Mouse (Mus musculus) lung, embryonic 15.5 days (tissue): ENCODE measurements around the gene Numa1. TPM values are rescaled to one million over a fixed set of nuclear protein-coding genes. Genes with fewer than 3 reads are reported as not detected.

Experiments used
- ATAC-seq: fragments of 200-750 bp; cut with Nextera tagmentation; 2 replicates; pipeline ENCODE4 v1.8.0; 2017; ENCODE audit warnings: moderate number of reproducible peaks, borderline replicate concordance; ENCODE audit not compliant: low FRiP score, low TSS enrichment; ENCODE audit errors: extremely low read depth
- H3K27ac ChIP-seq: fragments of 300-500 bp; sonication (generic); 2 replicates; pipeline ENCODE4 v1.5.1; 2015; ENCODE audit warnings: moderate library complexity, mild to moderate bottlenecking, inconsistent platforms
- H3K27me3 ChIP-seq: fragments of 300-500 bp; sonication (generic); 2 replicates; pipeline ENCODE4 v1.6.1; 2015; ENCODE audit warnings: inconsistent platforms
- H3K36me3 ChIP-seq: fragments of 300-500 bp; sonication (generic); 2 replicates; pipeline ENCODE4 v1.6.1; 2015; ENCODE audit warnings: inconsistent platforms
- H3K4me1 ChIP-seq: fragments of 300-500 bp; sonication (generic); 2 replicates; pipeline ENCODE4 v1.6.1; 2015; ENCODE audit warnings: inconsistent platforms
- H3K4me2 ChIP-seq: fragments of 300-500 bp; sonication (generic); 2 replicates; pipeline ENCODE4 v1.6.1; 2015; ENCODE audit warnings: inconsistent platforms, mild to moderate bottlenecking, moderate library complexity
- H3K4me3 ChIP-seq: fragments of 300-500 bp; sonication (generic); 2 replicates; pipeline ENCODE4 v1.5.1; 2015; ENCODE audit warnings: mild to moderate bottlenecking, inconsistent platforms
- H3K9ac ChIP-seq: fragments of 300-500 bp; sonication (generic); 2 replicates; pipeline ENCODE4 v1.6.1; 2015; ENCODE audit warnings: inconsistent platforms
- H3K9me3 ChIP-seq: fragments of 300-500 bp; sonication (generic); 2 replicates; pipeline ENCODE4 v1.6.1; 2016; ENCODE audit warnings: inconsistent platforms
- WGBS: fragments of 180-500 bp; shearing (Covaris S2); methylation state at CpG from one replicate; pipeline ENCODE4 v1.1.7; 2015; 5-methylcytosine and 5-hydroxymethylcytosine counted together
- polyA plus RNA-seq: library from polyadenylated mRNA; unstranded; fragments of >200 nt; fragmentation: Nextera tagmentation; extraction: Ambion mirVana; gene quantifications from 2 replicates; pipeline ENCODE4 v1.2.1, GENCODE M21; 2015

Numa1 gene
- 68.9 and 79.4 TPM in 2 replicates for polyA plus RNA-seq

- H3K4me1 ChIP-seq, result peaks cover 18% of the 10 kb centered on the region
- no peaks in the 10 kb centered on the region for H3K9me3 ChIP-seq
- H3K27ac ChIP-seq, result peak within 1 kb of the TSS; percentile 79
- H3K4me2 ChIP-seq, result peak within 1 kb of the TSS; percentile 72
- ATAC-seq, result peak; percentile 97
- peak within 1 kb of the TSS; percentile 58 for H3K4me3 ChIP-seq
- H3K36me3 ChIP-seq, result no peaks in the 10 kb centered on the region
- peak within 1 kb of the TSS; percentile 67 for H3K9ac ChIP-seq
- no peaks in the 10 kb centered on the region for H3K27me3 ChIP-seq
- WGBS, result 0% methylated on average over 40 of the region's 40 CpGs
These were observed at the start of gene Numa1, which contains the start of gene Lrrc51 for GRCm38 (mm10) chr7:101933751-101934240. TSS of gene Numa1 (plus strand) at chr7:101934111. TSS of gene Lrrc51 (minus strand) at chr7:101933895.

GRCm38 (mm10) chr7:101884160-101884559 lies 49.8 kb upstream of the Numa1 start:
- Histone ChIP-seq H3K36me3 (no peaks in the 10 kb centered on the region), H3K27ac (no peak overlapping the region), H3K9ac (no peak overlapping the region), H3K9me3 (no peaks in the 10 kb centered on the region), H3K4me3 (no peak overlapping the region), H3K27me3 (no peaks in the 10 kb centered on the region), H3K4me2 (no peak overlapping the region), H3K4me1 (no peaks in the 10 kb centered on the region)
- WGBS, result 93% methylated on average over 4 of the region's 4 CpGs
- ATAC-seq, result no peak

GRCm38 (mm10) chr7:101886274-101886673 lies 47.6 kb upstream of the Numa1 start:
- no peaks in the 10 kb centered on the region for H3K27me3 ChIP-seq
- no peaks in the 10 kb centered on the region for H3K36me3 ChIP-seq
- no peaks in the 10 kb centered on the region for H3K9me3 ChIP-seq
- no peak for ATAC-seq
- H3K9ac ChIP-seq, result no peak overlapping the region
- H3K27ac ChIP-seq, result no peak overlapping the region
- H3K4me1 ChIP-seq, result no peaks in the 10 kb centered on the region
- H3K4me3 ChIP-seq, result no peak overlapping the region
- WGBS, result 81% methylated on average over 6 of the region's 6 CpGs
- H3K4me2 ChIP-seq, result no peak overlapping the region

- no peaks in the 10 kb centered on the region for H3K9me3 ChIP-seq
These were observed 45.5 kb upstream of the Numa1 start for GRCm38 (mm10) chr7:101888460-101888859.

GRCm38 (mm10) chr7:101895695-101896094 lies 38.2 kb upstream of the Numa1 start:
- 0 out of 2 replicates have a peak, but pooled peaks have one; percentile 1 for ATAC-seq
- H3K4me3 ChIP-seq, result peak overlapping the region; percentile 66
- no peaks in the 10 kb centered on the region for H3K9me3 ChIP-seq
- H3K36me3 ChIP-seq, result 0 out of 2 replicates have a peak, but pooled peaks cover under 1% of the 10 kb centered on the region
- peak overlapping the region; percentile 47 for H3K9ac ChIP-seq
- H3K4me1 ChIP-seq, result peaks cover 11% of the 10 kb centered on the region; the same call in 1 of the 2 replicates
- no peaks in the 10 kb centered on the region for H3K27me3 ChIP-seq
- H3K27ac ChIP-seq, result peak overlapping the region; percentile 95
- peak overlapping the region; percentile 46 for H3K4me2 ChIP-seq
- 37% methylated on average over 9 of the region's 9 CpGs for WGBS

More at GRCm38 (mm10) chr7:101888460-101888859, 45.5 kb upstream of the Numa1 start:
- H3K36me3 ChIP-seq, result no peaks in the 10 kb centered on the region
- no peak overlapping the region for H3K4me2 ChIP-seq
- no peaks in the 10 kb centered on the region for H3K4me1 ChIP-seq
- WGBS, result 79% methylated on average over 4 of the region's 4 CpGs
- no peaks in the 10 kb centered on the region for H3K27me3 ChIP-seq
- no peak overlapping the region for H3K27ac ChIP-seq
- no peak overlapping the region for H3K4me3 ChIP-seq
- no peak for ATAC-seq
- no peak overlapping the region for H3K9ac ChIP-seq

- Histone ChIP-seq H3K9me3 (no peaks in the 10 kb centered on the region), H3K27me3 (no peaks in the 10 kb centered on the region), H3K4me3 (peak overlapping the region; percentile 66), H3K27ac (peak overlapping the region; percentile 95), H3K9ac (peak overlapping the region; percentile 60), H3K4me2 (peak overlapping the region; percentile 56), H3K4me1 (peaks cover 11% of the 10 kb centered on the region; the same call in 1 of the 2 replicates), H3K36me3 (peaks cover 4% of the 10 kb centered on the region; the same call in 1 of the 2 replicates)
- under 1% methylated on average over 57 of the region's 57 CpGs for WGBS
- ATAC-seq, result peak; percentile 98
These were observed 37.5 kb upstream of the Numa1 start for GRCm38 (mm10) chr7:101896104-101897066.

- Histone ChIP-seq H3K9me3 (no peaks in the 10 kb centered on the region), H3K4me2 (no peak overlapping the region), H3K36me3 (peaks cover 4% of the 10 kb centered on the region; the same call in 1 of the 2 replicates), H3K27ac (no peak overlapping the region), H3K27me3 (no peaks in the 10 kb centered on the region), H3K4me3 (no peak overlapping the region), H3K9ac (no peak overlapping the region), H3K4me1 (peaks cover 12% of the 10 kb centered on the region)
- ATAC-seq, result no peak
- WGBS, result 86% methylated on average over 16 of the region's 16 CpGs
These were observed 33.4 kb upstream of the Numa1 start for GRCm38 (mm10) chr7:101900331-101901097.

- 93% methylated on average over 10 of the region's 10 CpGs for WGBS
- Histone ChIP-seq H3K27me3 (no peaks in the 10 kb centered on the region), H3K4me2 (no peak overlapping the region), H3K36me3 (peaks cover 4% of the 10 kb centered on the region; the same call in 1 of the 2 replicates), H3K9ac (no peak overlapping the region), H3K27ac (no peak overlapping the region), H3K4me3 (no peak overlapping the region), H3K4me1 (peaks cover 18% of the 10 kb centered on the region), H3K9me3 (no peaks in the 10 kb centered on the region)
- no peak for ATAC-seq
These were observed 31.9 kb upstream of the Numa1 start for GRCm38 (mm10) chr7:101901969-101902368.

- ATAC-seq, result no peak
These were observed 31.1 kb upstream of the Numa1 start for GRCm38 (mm10) chr7:101902846-101903245.

GRCm38 (mm10) chr7:101905561-101906286 lies 28.2 kb upstream of the Numa1 start, which contains the start of gene Lamtor1:
TSS of gene Lamtor1 (plus strand) at chr7:101905904.
- under 1% methylated on average over 60 of the region's 61 CpGs for WGBS
- Histone ChIP-seq H3K9ac (peak within 1 kb of the TSS; percentile 96), H3K27me3 (no peaks in the 10 kb centered on the region), H3K4me1 (peaks cover 24% of the 10 kb centered on the region), H3K9me3 (no peaks in the 10 kb centered on the region), H3K36me3 (peaks cover 15% of the 10 kb centered on the region), H3K27ac (peak within 1 kb of the TSS; percentile 98), H3K4me2 (peak within 1 kb of the TSS; percentile 86), H3K4me3 (peak within 1 kb of the TSS; percentile 86)
- ATAC-seq, result peak; percentile 97

More at GRCm38 (mm10) chr7:101902846-101903245, 31.1 kb upstream of the Numa1 start:
- Histone ChIP-seq H3K4me2 (no peak overlapping the region), H3K4me1 (peaks cover 18% of the 10 kb centered on the region), H3K4me3 (no peak overlapping the region), H3K27me3 (no peaks in the 10 kb centered on the region), H3K36me3 (peaks cover 4% of the 10 kb centered on the region; the same call in 1 of the 2 replicates), H3K9ac (no peak overlapping the region), H3K27ac (no peak overlapping the region), H3K9me3 (no peaks in the 10 kb centered on the region)

- Histone ChIP-seq H3K9ac (peak within 1 kb of the TSS; percentile 96), H3K4me2 (peak within 1 kb of the TSS; percentile 86), H3K4me1 (peaks cover 24% of the 10 kb centered on the region), H3K4me3 (peak within 1 kb of the TSS; percentile 86), H3K36me3 (peaks cover 17% of the 10 kb centered on the region), H3K9me3 (no peaks in the 10 kb centered on the region), H3K27ac (peak within 1 kb of the TSS; percentile 98), H3K27me3 (no peaks in the 10 kb centered on the region)
- no peak for ATAC-seq
- 8% methylated on average over 11 of the region's 11 CpGs for WGBS
These were observed 27.6 kb upstream of the Numa1 start, which contains the start of gene Tomt for GRCm38 (mm10) chr7:101906287-101906681. TSS of gene Tomt (minus strand) at chr7:101906359.
